Mouse (Mus musculus) limb, embryonic 14.5 days (tissue): ENCODE measurements around the gene Ciao2a. TPM values are rescaled to one million over a fixed set of nuclear protein-coding genes. Genes with fewer than 3 reads are reported as not detected.

ENCODE experiments used
- ATAC-seq: fragments of 200-750 bp; cut with Nextera tagmentation; 2 replicates; pipeline ENCODE4 v1.8.0; 2017; ENCODE audit warnings: low read depth, moderate number of reproducible peaks, moderate TSS enrichment; ENCODE audit not compliant: low FRiP score
- DNase-seq: peaks from one replicate; pipeline ENCODE4 v3.0.0-alpha.2; 2015; ENCODE audit warnings: low spot score
- H3K27ac ChIP-seq: fragments of 300-500 bp; sonication (generic); replicated peaks from 2 replicates; pipeline ENCODE4 v1.5.1; 2014; ENCODE audit warnings: low read depth, mild to moderate bottlenecking, low read length, moderate library complexity, mixed read lengths
- H3K27me3 ChIP-seq: fragments of 300-500 bp; sonication (generic); 2 replicates; pipeline ENCODE4 v1.6.1; 2014; ENCODE audit warnings: low read length, mixed read lengths; ENCODE audit not compliant: control insufficient read depth, insufficient read depth
- H3K36me3 ChIP-seq: fragments of 300-500 bp; sonication (generic); 2 replicates; pipeline ENCODE4 v1.6.1; 2014; ENCODE audit warnings: mild to moderate bottlenecking, low read length, moderate library complexity, mixed read lengths; ENCODE audit not compliant: control insufficient read depth, insufficient read depth
- H3K4me1 ChIP-seq: fragments of 300-500 bp; sonication (generic); 2 replicates; pipeline ENCODE4 v1.6.1; 2014; ENCODE audit warnings: antibody characterized with exemption, low read length, mixed read lengths; ENCODE audit not compliant: control insufficient read depth, insufficient read depth
- H3K4me2 ChIP-seq: fragments of 300-500 bp; sonication (generic); replicated peaks from 2 replicates; pipeline ENCODE4 v1.6.1; 2014; ENCODE audit warnings: low read depth, mild to moderate bottlenecking, low read length, moderate library complexity; ENCODE audit not compliant: severe bottlenecking
- H3K4me3 ChIP-seq: fragments of 300-500 bp; sonication (generic); replicated peaks from 2 replicates; pipeline ENCODE4 v1.5.1; 2014; ENCODE audit warnings: low read length
- H3K9ac ChIP-seq: fragments of 300-500 bp; sonication (generic); 2 replicates; pipeline ENCODE4 v1.6.1; 2014; ENCODE audit warnings: mild to moderate bottlenecking, low read depth, low read length, moderate library complexity; ENCODE audit not compliant: severe bottlenecking
- H3K9me3 ChIP-seq: fragments of 300-500 bp; sonication (generic); 2 replicates; pipeline ENCODE4 v1.6.1; 2016; ENCODE audit warnings: low read length; ENCODE audit not compliant: control insufficient read depth
- POLR2A ChIP-seq: fragments of 200-500 bp; IDR thresholded peaks from 2 replicates; pipeline ENCODE4 v1.8.0; 2012; ENCODE audit warnings: inconsistent platforms, mild to moderate bottlenecking, moderate library complexity, borderline replicate concordance; ENCODE audit not compliant: insufficient read depth, insufficient read length; ENCODE audit errors: extremely low read depth
- WGBS: fragments of 180-500 bp; shearing (Covaris S2); extraction: QIAGEN DNeasy Blood & Tissue Kit; methylation state at CpG from one replicate; pipeline ENCODE4 v1.1.7; 2014; 5-methylcytosine and 5-hydroxymethylcytosine counted together
- polyA plus RNA-seq, 2 experiments: library from polyadenylated mRNA; depleted of rRNA in 1 of 2; stranded (reverse) in 1 of 2; unstranded in 1 of 2; fragments of >200 nt; fragmentation: Nextera tagmentation in 1 of 2; extraction: Ambion mirVana in 1 of 2; gene quantifications; 2 replicates each; pipeline versions ENCODE4 v1.2.1 to v1.2.3; 2012 to 2014

Ciao2a gene
- polyA plus RNA-seq, 2 experiments = 53.0 to 134 TPM

GRCm38 (mm10) chr9:66181126-66181825 is 54.9 kb downstream of the Ciao2a start:
- no peaks in the 10 kb centered on the region for H3K27me3 ChIP-seq
- DNase-seq = no peak

DNA sequence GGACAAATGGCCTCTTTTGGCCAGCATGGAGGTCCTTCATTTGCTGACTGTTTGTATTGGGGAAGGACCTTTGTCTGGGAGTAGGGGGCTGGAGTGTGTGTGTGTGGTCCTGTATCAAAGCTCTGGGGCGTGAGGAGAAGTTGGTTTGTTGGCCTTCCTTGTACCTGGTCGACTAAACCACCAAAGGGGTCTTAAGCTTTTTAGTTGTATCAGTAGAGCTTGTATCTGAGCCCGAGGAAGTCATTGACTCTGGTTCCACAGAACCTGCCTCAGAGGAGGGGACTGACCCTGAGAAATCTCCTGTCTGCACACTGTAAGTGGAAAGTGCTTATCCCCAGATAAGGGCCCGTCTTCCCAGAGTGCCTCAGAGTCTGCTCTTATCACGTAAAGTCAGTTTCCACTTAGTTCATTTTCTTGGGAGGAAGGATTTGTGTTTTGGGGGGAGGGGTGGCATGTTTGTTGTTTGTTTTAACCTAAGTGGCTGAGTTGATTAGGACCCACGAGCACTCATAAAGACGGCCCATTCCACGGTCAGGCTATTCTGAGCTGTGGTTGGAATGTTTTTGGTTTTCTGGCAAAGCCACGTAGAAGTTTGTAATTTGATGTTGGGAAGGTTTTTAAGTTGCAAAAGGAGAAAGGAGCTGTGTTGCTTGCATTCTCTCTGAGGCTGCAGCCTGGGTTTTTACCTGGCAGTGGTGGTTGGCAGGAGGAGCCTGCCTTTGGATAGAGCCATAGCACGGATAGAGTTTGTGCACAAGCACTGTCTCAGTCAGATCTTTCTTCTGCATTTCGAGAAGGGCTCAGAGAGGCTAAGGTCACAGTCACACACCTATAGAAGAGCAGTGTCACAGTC is 55.6 kb downstream of the Ciao2a start:
- no peak overlapping the region for H3K27ac ChIP-seq
- no peaks in the 10 kb centered on the region for H3K9me3 ChIP-seq
- H3K4me2 ChIP-seq = no peak overlapping the region
- TF ChIP-seq POLR2A = no peak
- no peaks in the 10 kb centered on the region for H3K27me3 ChIP-seq
- DNase-seq (no peak), ATAC-seq (no peak)
- H3K4me3 ChIP-seq = no peak overlapping the region
- 49% methylated on average over 11 of the region's 11 CpGs for WGBS
- no peaks in the 10 kb centered on the region for H3K4me1 ChIP-seq
- no peaks in the 10 kb centered on the region for H3K36me3 ChIP-seq
- H3K9ac ChIP-seq = no peak overlapping the region

More at GRCm38 (mm10) chr9:66181126-66181825, 54.9 kb downstream of the Ciao2a start:
- Histone ChIP-seq H3K9me3 (no peaks in the 10 kb centered on the region), H3K36me3 (no peaks in the 10 kb centered on the region), H3K4me2 (no peak overlapping the region), H3K4me3 (no peak overlapping the region), H3K27ac (no peak overlapping the region), H3K9ac (no peak overlapping the region), H3K4me1 (no peaks in the 10 kb centered on the region)
- TF ChIP-seq POLR2A = no peak
- 72% methylated on average over 4 of the region's 4 CpGs for WGBS
- ATAC-seq = no peak; the same call in 1 of the 2 replicates

- H3K9me3 ChIP-seq = no peaks in the 10 kb centered on the region
- no peak for TF ChIP-seq POLR2A
- no peak overlapping the region for H3K4me3 ChIP-seq
- H3K27me3 ChIP-seq = no peaks in the 10 kb centered on the region
- H3K36me3 ChIP-seq = no peaks in the 10 kb centered on the region
- DNase-seq (no peak), ATAC-seq (no peak)
- WGBS = 62% methylated on average over 3 of the region's 3 CpGs
- H3K4me2 ChIP-seq = no peak overlapping the region
- H3K9ac ChIP-seq = no peak overlapping the region
- H3K4me1 ChIP-seq = no peaks in the 10 kb centered on the region
- no peak overlapping the region for H3K27ac ChIP-seq
These were observed 56.2 kb downstream of the Ciao2a start for GRCm38 (mm10) chr9:66182679-66182993.

DNA sequence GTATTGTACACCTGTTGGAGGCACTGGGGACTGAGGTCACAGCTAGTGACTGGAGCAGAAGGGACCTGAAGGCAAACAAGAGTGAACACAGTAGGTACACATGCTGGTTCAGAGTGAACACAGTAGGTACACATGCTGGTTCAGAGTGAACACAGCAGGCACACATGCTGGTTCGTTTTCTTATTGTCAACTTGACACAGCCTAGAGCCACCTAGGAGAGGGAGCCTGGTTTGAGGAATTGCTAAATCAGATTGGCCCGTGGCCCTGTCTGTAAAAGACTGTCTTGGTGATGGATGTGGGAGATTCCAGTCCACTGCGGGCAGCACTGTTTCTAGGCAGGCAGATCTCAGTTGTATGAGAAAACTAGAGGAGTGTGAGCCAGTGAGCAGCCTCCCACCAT is 56.6 kb downstream of the Ciao2a start:
- Histone ChIP-seq H3K4me2 (no peak overlapping the region), H3K27me3 (no peaks in the 10 kb centered on the region), H3K36me3 (no peaks in the 10 kb centered on the region), H3K4me3 (no peak overlapping the region), H3K4me1 (no peaks in the 10 kb centered on the region), H3K27ac (no peak overlapping the region), H3K9me3 (no peaks in the 10 kb centered on the region), H3K9ac (no peak overlapping the region)
- TF ChIP-seq POLR2A = no peak
- ATAC-seq = no peak
- WGBS = 86% methylated on average over 3 of the region's 3 CpGs
- no peak for DNase-seq

- Histone ChIP-seq H3K4me1 (no peaks in the 10 kb centered on the region), H3K9ac (no peak overlapping the region), H3K4me3 (no peak overlapping the region), H3K9me3 (no peaks in the 10 kb centered on the region), H3K27ac (no peak overlapping the region), H3K27me3 (no peaks in the 10 kb centered on the region), H3K36me3 (no peaks in the 10 kb centered on the region), H3K4me2 (no peak overlapping the region)
- DNase-seq (no peak), ATAC-seq (no peak)
- no peak for TF ChIP-seq POLR2A
- 72% methylated on average over 5 of the region's 5 CpGs for WGBS
These were observed 58.2 kb downstream of the Ciao2a start for GRCm38 (mm10) chr9:66184572-66184971.
